8 mouse cellular contexts compared by ENCODE assay signal in the genomic region with DNA sequence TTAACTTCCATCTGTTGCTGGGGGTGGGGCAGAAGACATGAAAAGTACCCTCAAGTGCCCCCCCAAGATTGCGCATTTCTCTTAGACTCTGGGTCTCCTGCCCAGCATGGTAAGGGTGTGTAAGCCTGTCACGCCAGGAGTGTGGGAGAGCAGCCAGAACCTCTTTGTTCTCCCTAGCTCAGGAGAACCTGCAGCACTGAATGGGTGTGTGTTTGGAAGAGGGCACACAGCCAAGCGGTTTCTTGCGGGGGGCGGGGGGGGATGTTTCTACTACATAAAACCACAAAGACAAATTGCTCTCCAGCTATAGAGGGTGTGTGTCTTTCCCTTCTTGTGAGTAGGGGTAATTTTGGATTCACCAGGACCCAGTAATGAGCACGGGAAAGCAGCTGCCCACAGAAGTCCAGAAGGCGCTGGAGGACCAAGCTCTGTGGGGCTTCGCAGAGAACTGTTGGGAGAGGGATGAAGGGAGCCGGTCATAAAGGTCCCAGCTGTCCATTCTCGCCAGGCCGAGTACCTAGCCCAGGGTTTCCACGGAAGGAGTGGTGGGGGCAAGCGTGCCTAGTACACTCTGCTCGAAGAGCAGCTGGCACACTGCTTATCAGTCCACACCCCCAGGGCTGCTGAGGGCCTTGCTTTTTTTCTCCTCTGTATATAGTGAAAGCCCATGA. TPM values are rescaled to one million over a fixed set of nuclear protein-coding genes. Genes with fewer than 3 reads are reported as not detected.
DNase-seq lines count a peak whose midpoint lies in the region; ATAC-seq and TF ChIP-seq lines count a peak whose summit lies in the region.
"Had no signal": no experiment of that assay in that cellular context is flagged by ENCODE, and none has a peak within 500 bp of the region (broad histone marks: within the 10 kb centered on the region; RNA-seq: fewer than 3 reads in every experiment).

No protein-coding gene starts in this region.

- H3K27me3 ChIP-seq in hindbrain, embryonic 10.5 days (ENCODE audit: insufficient read depth, poor library complexity, severe bottlenecking) = peaks cover 4% of the 10 kb centered on the region
- no peaks in the 10 kb centered on the region for H3K27me3 ChIP-seq in lung, embryonic 14.5 days (ENCODE audit: insufficient read depth, low read length)
- H3K27me3 ChIP-seq: megakaryocyte, embryonic 14.5 days had no signal

- ATAC-seq in erythroblast, adult 5-6 weeks (replicated peaks; ENCODE audit: low FRiP score, poor library complexity, severe bottlenecking) = 0 out of 2 replicates have a peak, but pooled peaks have one; percentile 13
- ATAC-seq in lung, embryonic 14.5 days (ENCODE audit: insufficient read depth) = no peak

- H3K4me2 ChIP-seq in lung, embryonic 14.5 days = peak overlapping the region; percentile 20; the same call in 1 of the 2 replicates

- WGBS in hindbrain, embryonic 10.5 days = 65% methylated on average over 14 of the region's 14 CpGs
- WGBS in lung, embryonic 14.5 days = 35% methylated on average over 14 of the region's 14 CpGs

- no peak overlapping the region for H3K4me3 ChIP-seq in hindbrain, embryonic 10.5 days
- no peak overlapping the region for H3K4me3 ChIP-seq in lung, embryonic 14.5 days (ENCODE audit: low read depth, low read length)
- H3K4me3 ChIP-seq: megakaryocyte, embryonic 14.5 days had no signal

- no peaks in the 10 kb centered on the region for H3K9me3 ChIP-seq in hindbrain, embryonic 10.5 days
- no peaks in the 10 kb centered on the region for H3K9me3 ChIP-seq in lung, embryonic 14.5 days (ENCODE audit: low read depth, low read length)
- H3K9me3 ChIP-seq: megakaryocyte, embryonic 14.5 days had no signal

- peaks cover 82% of the 10 kb centered on the region for H3K4me1 ChIP-seq in hindbrain, embryonic 10.5 days (replicated peaks)
- H3K4me1 ChIP-seq in lung, embryonic 14.5 days (ENCODE audit: insufficient read depth) = peaks cover 58% of the 10 kb centered on the region

- peak overlapping the region; percentile 6; the same call in 1 of the 2 replicates for H3K9ac ChIP-seq in lung, embryonic 14.5 days

- H3K27ac ChIP-seq in hindbrain, embryonic 10.5 days = peak overlapping the region; percentile 88
- peak overlapping the region; percentile 87 for H3K27ac ChIP-seq in lung, embryonic 14.5 days (ENCODE audit: low read depth)

- H3K36me3 ChIP-seq in hindbrain, embryonic 10.5 days = no peaks in the 10 kb centered on the region
- H3K36me3 ChIP-seq in lung, embryonic 14.5 days (ENCODE audit: insufficient read depth) = no peaks in the 10 kb centered on the region

- DNase-seq in ovary, postnatal 36 days (ENCODE audit: low spot score) = peak; percentile 33
- no peak for DNase-seq in ovary, postnatal 10 days (ENCODE audit: low spot score)
- DNase-seq in hindbrain, embryonic 10.5 days (ENCODE audit: low spot score) = no peak
- peak; percentile 73 for DNase-seq in lung, embryonic 14.5 days
- peak; percentile 86 for DNase-seq in retina, postnatal 1 day
- no peak for DNase-seq in urinary bladder, postnatal 25 days (ENCODE audit: low spot score)

- TF ChIP-seq CTCF in lung, embryonic 14.5 days (IDR thresholded peaks at IDR 0.05; ENCODE audit: low read depth) = no peak

RNA-seq across cellular contexts. Expression of a gene that starts 14.6 kb away (rescaled TPM):
- total RNA-seq in erythroblast, adult 5-6 weeks (2015; ENCODE audit: low replicate concordance) = 1.3 and 2.9 TPM in 2 replicates
- total RNA-seq in erythroblast, adult 5-6 weeks (2017; ENCODE audit: low replicate concordance) = 0.28 TPM in 1 of 2 replicates, not detected in the other
- polyA plus RNA-seq in hindbrain, embryonic 10.5 days (2016; fragmentation: Nextera tagmentation; extraction: Ambion mirVana) = not detected in 2 replicates
- not detected in 2 replicates for polyA plus RNA-seq in lung, embryonic 14.5 days (2014; fragmentation: Nextera tagmentation; extraction: Ambion mirVana)

RNA-seq across cellular contexts. Expression of a gene that starts 17.5 kb away (rescaled TPM):
- total RNA-seq in erythroblast, adult 5-6 weeks (2015; ENCODE audit: low replicate concordance) = 173 and 183 TPM in 2 replicates
- 354 and 411 TPM in 2 replicates for total RNA-seq in erythroblast, adult 5-6 weeks (2017; ENCODE audit: low replicate concordance)
- 100.0 and 117 TPM in 2 replicates for polyA plus RNA-seq in hindbrain, embryonic 10.5 days (2016; fragmentation: Nextera tagmentation; extraction: Ambion mirVana)
- 77.2 and 81.0 TPM in 2 replicates for polyA plus RNA-seq in lung, embryonic 14.5 days (2014; fragmentation: Nextera tagmentation; extraction: Ambion mirVana)

RNA-seq across cellular contexts. Expression of a gene that starts 59.3 kb away (rescaled TPM):
- total RNA-seq in erythroblast, adult 5-6 weeks (2015; ENCODE audit: low replicate concordance) = not detected in 2 replicates
- not detected in 2 replicates for total RNA-seq in erythroblast, adult 5-6 weeks (2017; ENCODE audit: low replicate concordance)
- 3.6 and 9.8 TPM in 2 replicates for polyA plus RNA-seq in hindbrain, embryonic 10.5 days (2016; fragmentation: Nextera tagmentation; extraction: Ambion mirVana)
- 173 and 174 TPM in 2 replicates for polyA plus RNA-seq in lung, embryonic 14.5 days (2014; fragmentation: Nextera tagmentation; extraction: Ambion mirVana)

Comparison
In these comparisons a context has a peak if more than half of its experiments do, and no peak if none do; other contexts are left out.
1. DNase-seq: peak in ovary, postnatal 36 days (single experiment), lung, embryonic 14.5 days (single experiment) and retina, postnatal 1 day (single experiment); none in ovary, postnatal 10 days (single experiment), hindbrain, embryonic 10.5 days (single experiment) and urinary bladder, postnatal 25 days (single experiment).
2. RNA of a gene that starts 59.3 kb away (polyA plus RNA-seq): 173 to 174 TPM in lung, embryonic 14.5 days; 3.6 to 9.8 TPM in hindbrain, embryonic 10.5 days; every median in the first group is over 10 times any median in the second.